Mouse (Mus musculus): Measurements from ENCODE around the gene Kremen1.

Gene Kremen1

GRCm38 (mm10) chr11:5172861-5173260 is 88.5 kb downstream of the Kremen1 start:
- DNase-seq (ENCODE audit: low spot score in 2 of 2), result no peak

DNA sequence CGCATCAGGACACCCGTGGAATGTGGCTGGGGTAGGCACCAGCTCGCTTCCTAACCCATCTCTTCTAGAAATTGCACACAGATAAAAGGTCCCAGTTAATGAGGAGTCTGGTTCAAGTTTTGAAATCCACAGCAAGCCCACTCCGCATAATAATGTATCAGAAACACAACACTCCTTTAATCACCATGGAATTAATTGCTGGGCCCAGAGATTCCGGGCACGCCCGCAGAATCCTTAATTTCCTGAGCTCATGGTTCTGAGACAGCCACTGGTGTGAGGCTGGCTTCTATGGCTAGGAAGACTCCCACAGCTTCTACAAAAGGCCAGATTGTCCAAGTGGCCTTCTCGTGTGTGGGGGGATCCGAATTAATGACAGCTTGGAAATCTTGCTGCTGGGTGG is 94.0 kb downstream of the Kremen1 start:
- no peak for DNase-seq (ENCODE audit: low spot score in 2 of 2)

- no peak for DNase-seq (ENCODE audit: low spot score in 2 of 2)
Measured at GRCm38 (mm10) chr11:5165471-5165916, 95.9 kb downstream of the Kremen1 start.

- DNase-seq (ENCODE audit: low spot score in 2 of 2), result no peak
Measured at GRCm38 (mm10) chr11:5164310-5164709, 97.0 kb downstream of the Kremen1 start.

GRCm38 (mm10) chr11:5163421-5163820 is 97.9 kb downstream of the Kremen1 start:
- DNase-seq (ENCODE audit: low spot score in 2 of 2), result no peak

- DNase-seq (ENCODE audit: low spot score in 2 of 2), result peak; percentile 38 to 79
Measured at GRCm38 (mm10) chr11:5160722-5161485, 100.5 kb downstream of the Kremen1 start.

DNA sequence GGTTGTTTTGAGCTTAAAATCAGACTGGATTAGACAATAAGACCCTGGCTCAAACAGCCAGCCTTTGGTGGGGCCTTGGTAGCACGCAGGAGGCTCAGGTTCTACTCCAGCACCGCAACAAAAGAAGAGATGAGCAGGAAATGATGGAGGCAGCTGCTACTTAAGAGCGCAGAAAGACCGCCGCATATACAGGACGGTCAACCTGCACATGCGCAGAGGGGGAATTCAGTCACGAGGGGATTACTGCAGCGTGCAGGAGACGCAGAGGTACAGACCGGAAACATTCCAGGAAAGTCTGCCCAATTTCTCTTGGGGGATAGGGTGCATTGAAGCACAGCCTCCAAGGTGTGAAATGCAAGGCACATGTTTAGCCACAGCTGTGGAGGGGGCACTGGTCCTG is 103.3 kb downstream of the Kremen1 start:
- no peak for DNase-seq (ENCODE audit: low spot score in 2 of 2)

DNA sequence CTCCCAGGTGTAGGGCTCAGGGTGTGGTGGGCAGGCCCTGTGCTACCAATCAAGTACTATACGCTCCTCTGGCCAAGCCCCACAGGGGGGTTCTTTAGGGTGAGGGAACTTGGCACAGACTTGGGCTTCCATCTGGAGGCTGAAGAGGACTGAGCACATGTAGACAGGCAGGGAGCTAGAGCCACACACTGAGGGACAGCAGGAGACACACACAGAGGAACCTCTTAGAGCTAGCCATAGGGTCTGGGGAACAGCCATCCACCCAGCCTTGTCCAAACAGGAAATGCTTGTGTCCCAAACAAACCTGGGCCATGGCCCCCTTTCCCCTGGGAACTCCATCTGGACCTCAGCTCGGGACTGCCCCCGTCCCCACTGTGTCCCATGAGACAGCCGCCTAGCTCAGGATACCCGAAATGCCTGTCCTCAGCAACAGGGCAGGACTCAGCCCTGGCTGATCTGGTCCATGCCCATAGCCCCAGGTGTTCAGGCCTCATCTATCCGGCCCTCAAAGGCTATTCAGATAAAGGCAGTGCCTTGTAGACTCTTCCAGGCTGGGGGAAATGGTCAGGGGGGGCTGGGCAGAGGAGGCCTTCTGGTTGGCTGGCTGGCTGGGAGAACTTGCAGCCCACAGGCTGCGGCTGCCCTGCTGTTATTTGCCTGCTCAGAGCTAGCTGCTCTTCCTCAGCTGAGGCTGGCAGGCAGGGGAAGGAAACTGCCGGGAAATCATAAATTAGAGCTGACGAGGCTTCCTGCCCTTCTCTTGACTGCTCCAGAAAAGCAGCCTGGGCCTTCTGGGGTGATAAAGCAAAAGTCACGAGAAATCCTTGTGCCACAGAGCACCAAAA is 106.2 kb downstream of the Kremen1 start:
- no peak for DNase-seq (ENCODE audit: low spot score in 2 of 2)

- DNase-seq (ENCODE audit: low spot score in 2 of 2), result no peak
Measured at GRCm38 (mm10) chr11:5151680-5152337, 109.5 kb downstream of the Kremen1 start, which contains the start of gene Emid1. TSS of gene Emid1 (minus strand) at chr11:5152257.

- no peak for DNase-seq (ENCODE audit: low spot score in 2 of 2)
Measured at GRCm38 (mm10) chr11:5151247-5151630, 110.1 kb downstream of the Kremen1 start.

DNA sequence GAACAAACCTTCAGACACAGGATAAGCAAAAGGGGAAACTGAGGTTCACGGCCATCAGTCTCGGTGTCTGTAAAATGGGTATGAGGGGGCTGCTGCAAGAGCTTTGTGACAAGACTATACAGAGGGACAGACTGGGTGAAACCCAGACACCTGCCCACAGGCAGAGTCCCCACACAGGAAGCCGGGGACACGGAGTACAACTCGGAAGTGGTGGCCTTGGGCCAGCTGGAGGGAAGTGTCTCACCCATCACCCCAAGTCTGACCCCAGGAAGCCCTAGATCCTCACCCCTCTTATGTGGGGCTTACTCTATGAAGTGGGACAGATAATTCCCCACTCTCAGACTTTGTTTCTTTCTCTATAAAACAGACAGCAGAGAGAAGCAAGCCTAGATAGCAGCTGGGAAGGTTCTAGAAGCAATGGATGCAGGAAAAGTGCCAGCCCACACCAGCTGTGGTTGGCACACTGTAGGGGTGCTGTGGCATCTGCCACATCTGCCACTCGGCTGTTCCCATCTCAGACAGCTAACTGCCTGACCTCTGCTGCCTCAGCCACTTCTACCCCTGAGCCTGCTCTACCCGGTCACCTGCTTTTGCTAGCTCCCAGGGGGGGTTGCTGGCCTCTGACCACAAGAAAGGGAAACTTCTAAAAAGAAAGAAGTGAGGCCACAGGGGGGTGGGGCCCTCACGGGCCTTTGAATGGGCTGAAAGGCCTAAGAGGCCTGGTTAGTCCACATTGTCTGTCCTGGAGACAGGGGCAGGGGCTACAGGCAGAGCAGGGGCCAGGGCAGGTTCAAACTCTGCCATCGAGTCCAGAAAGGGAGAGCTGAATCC is 110.7 kb downstream of the Kremen1 start:
- peak; percentile 59 to 72 for DNase-seq (ENCODE audit: low spot score in 2 of 2)

DNA sequence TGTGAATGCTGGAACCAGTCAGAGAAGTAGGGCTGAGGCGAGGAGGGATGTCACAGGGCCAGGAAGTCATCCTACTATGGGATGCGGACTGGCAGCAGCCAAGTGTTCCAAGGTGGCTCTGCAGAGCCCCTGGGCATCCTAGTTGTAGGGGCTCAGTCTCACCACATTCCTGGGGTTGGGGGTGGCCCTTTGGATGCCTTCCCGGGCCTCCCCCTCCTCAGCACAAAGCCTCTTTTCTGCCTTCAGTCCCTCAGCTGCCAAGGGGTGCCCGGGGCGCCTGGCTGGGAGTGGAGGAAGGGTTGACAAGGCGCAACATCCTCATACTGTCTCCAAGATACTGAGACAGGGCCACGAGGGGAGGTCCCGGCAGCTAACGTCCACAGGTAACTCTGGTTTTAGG is 111.4 kb downstream of the Kremen1 start:
- no peak for DNase-seq (ENCODE audit: low spot score in 2 of 2)

DNA sequence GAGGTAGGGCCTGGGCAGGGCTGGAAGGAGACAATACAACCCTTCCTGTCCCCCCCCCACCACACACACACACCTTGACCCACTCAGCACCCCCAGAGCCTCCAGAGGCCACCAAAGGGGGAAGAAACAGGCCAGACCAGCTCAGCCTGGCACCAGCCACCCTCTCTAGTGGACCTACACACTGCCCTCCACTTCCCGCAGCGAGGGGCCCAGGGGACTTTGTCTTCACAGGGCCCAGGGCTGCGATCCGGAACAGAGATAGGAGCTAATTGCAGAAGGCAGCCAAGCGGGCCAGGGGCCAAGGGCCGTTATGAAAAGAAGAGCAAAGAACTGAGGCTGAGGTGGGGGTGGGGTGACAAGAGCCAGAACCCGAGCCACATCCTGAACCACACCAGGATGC is 112.1 kb downstream of the Kremen1 start:
- DNase-seq (ENCODE audit: low spot score in 2 of 2), result no peak

GRCm38 (mm10) chr11:5145600-5145999 is 115.8 kb downstream of the Kremen1 start:
- no peak for DNase-seq (ENCODE audit: low spot score in 2 of 2)

GRCm38 (mm10) chr11:5141965-5142364 is 119.4 kb downstream of the Kremen1 start:
- no peak for DNase-seq (ENCODE audit: low spot score in 2 of 2)
